In genomic region chr5:33628820-33629300, GRCm38 (mm10) we compare ENCODE assay signal across 7 mouse cellular contexts. TPM values are rescaled to one million over a fixed set of nuclear protein-coding genes. Genes with fewer than 3 reads are reported as not detected.
DNase-seq lines count a peak whose midpoint lies in the region; ATAC-seq and TF ChIP-seq lines count a peak whose summit lies in the region.

No protein-coding gene starts in this region.

- no peak for TF ChIP-seq CTCF in embryonic fibroblast, embryonic 13.5 days (IDR thresholded peaks at IDR 0.05; ENCODE audit: borderline replicate concordance, insufficient read depth, low read length)

- H3K27ac ChIP-seq in ES-E14 (ENCODE audit: insufficient read depth, low read depth, low read length, poor library complexity, severe bottlenecking), result peak overlapping the region; percentile 51
- H3K27ac ChIP-seq in embryonic fibroblast, embryonic 13.5 days (ENCODE audit: insufficient read depth, low read length), result peak overlapping the region; percentile 80
- peak overlapping the region; percentile 96 for H3K27ac ChIP-seq in heart, embryonic 15.5 days

- in situ Hi-C loops in ES-E14 (cut with MboI; ENCODE audit: low sequenced_read_pairs in 2 of 2, unreplicated experiment in 2 of 2), result no loop called here

- peak overlapping the region; percentile 91 for H3K4me2 ChIP-seq in heart, embryonic 15.5 days

- TF ChIP-seq POLR2A in embryonic fibroblast, embryonic 13.5 days (IDR thresholded peaks at IDR 0.05; ENCODE audit: low read depth, low read length), result peak; percentile 59

- no peaks in the 10 kb centered on the region for H3K9me3 ChIP-seq in ES-E14 (ENCODE audit: control insufficient read depth, insufficient read depth, low read depth, low read length)
- no peaks in the 10 kb centered on the region for H3K9me3 ChIP-seq in heart, embryonic 15.5 days (replicated peaks)

- WGBS in heart, embryonic 15.5 days, result under 1% methylated on average over 24 of the region's 24 CpGs

- peak; percentile 36 for DNase-seq in ES-E14 (ENCODE audit: low read depth, low spot score)
- peak; percentile 27 to 62 for DNase-seq in kidney, postnatal 36 days
- DNase-seq in lung, postnatal 10 days, result peak; percentile 52
- DNase-seq in right cerebral cortex, postnatal 4 days, result peak; percentile 49

- H3K27me3 ChIP-seq in heart, embryonic 15.5 days, result no peaks in the 10 kb centered on the region

- H3K4me1 ChIP-seq in ES-E14 (ENCODE audit: control insufficient read depth in 2 of 2, insufficient read depth in 2 of 2, low read length in 2 of 2, poor library complexity in 1 of 2), result peaks cover 2 to 5% of the 10 kb centered on the region in 2 experiments; a peak in 3 of 4 replicates
- peaks cover 10% of the 10 kb centered on the region; the same call in 1 of the 2 replicates for H3K4me1 ChIP-seq in embryonic fibroblast, embryonic 13.5 days (ENCODE audit: control insufficient read depth, insufficient read depth, low read length)
- peaks cover 17% of the 10 kb centered on the region for H3K4me1 ChIP-seq in heart, embryonic 15.5 days (replicated peaks)

- H3K4me3 ChIP-seq in ES-E14 (ENCODE audit: insufficient read depth in 1 of 2, low read depth in 1 of 2, low read length in 2 of 2, poor library complexity in 1 of 2, severe bottlenecking in 1 of 2), result peak overlapping the region; percentile 89 to 92
- peak overlapping the region; percentile 61 for H3K4me3 ChIP-seq in embryonic fibroblast, embryonic 13.5 days (ENCODE audit: insufficient read depth, low read length)
- peak overlapping the region; percentile 96 for H3K4me3 ChIP-seq in heart, embryonic 15.5 days

- peak; percentile 19 for ATAC-seq in activated CD4-positive, CD25-positive, alpha-beta regulatory T cell, adult 4 months
- 0 out of 2 replicates have a peak, but pooled peaks have one; percentile 4 for ATAC-seq in heart, embryonic 15.5 days (replicated peaks; ENCODE audit: insufficient number of reproducible peaks, insufficient read depth, low FRiP score, low read depth)

- peak overlapping the region; percentile 91 for H3K9ac ChIP-seq in ES-E14 (ENCODE audit: insufficient read depth, low read depth, low read length, poor library complexity, severe bottlenecking)
- peak overlapping the region; percentile 91 for H3K9ac ChIP-seq in heart, embryonic 15.5 days

- no peaks in the 10 kb centered on the region for H3K36me3 ChIP-seq in ES-E14 (ENCODE audit: control insufficient read depth, insufficient read depth, low read length, poor library complexity, severe bottlenecking)
- H3K36me3 ChIP-seq in heart, embryonic 15.5 days, result no peaks in the 10 kb centered on the region

TF ChIP-seq in ES-E14, 5 proteins besides CTCF, POLR2A, EP300 and RAD21:
- TF ChIP-seq MAFK (IDR thresholded peaks at IDR 0.05; ENCODE audit: insufficient read depth, low read depth, low read length) (no peak), HCFC1 (IDR thresholded peaks at IDR 0.05; ENCODE audit: borderline replicate concordance, insufficient read depth, low read length) (no peak), ZC3H11A (IDR thresholded peaks at IDR 0.05; ENCODE audit: borderline replicate concordance, low read depth, low read length) (no peak), ZNF384 (IDR thresholded peaks at IDR 0.05; ENCODE audit: low read depth, low read length) (no peak), CHD2 (IDR thresholded peaks at IDR 0.05; ENCODE audit: low read depth, low read length) (no peak)
TF ChIP-seq in ES-E14: peak in this region for 0.

RNA-seq across cellular contexts. Expression of gene Fam53a, which starts 0.6 kb away (rescaled TPM):
- 21.4 and 22.4 TPM in 2 replicates for total RNA-seq in ES-E14 (2012; rRNA removed)
- polyA plus RNA-seq in activated CD4-positive, CD25-positive, alpha-beta regulatory T cell, adult 4 months (2017; shearing (Covaris generic)), result 10 to 100 TPM; 23.2 to 28.0 TPM
- polyA plus RNA-seq in embryonic fibroblast, embryonic 13.5 days (2011; ENCODE audit: insufficient read length, low read depth, missing spikeins), result 24.3 and 26.9 TPM in 2 replicates
- 45.3 and 51.4 TPM in 2 replicates for polyA plus RNA-seq in heart, embryonic 15.5 days (2015; fragmentation: Nextera tagmentation; extraction: Ambion mirVana)

RNA-seq across cellular contexts. Expression of gene Gm9903, which starts 0.9 kb away (rescaled TPM):
- 0.13 TPM in 1 of 2 replicates, not detected in the other for total RNA-seq in ES-E14 (2012; rRNA removed)
- under 1 TPM; 0.62 to 0.64 TPM for polyA plus RNA-seq in activated CD4-positive, CD25-positive, alpha-beta regulatory T cell, adult 4 months (2017; shearing (Covaris generic))
- polyA plus RNA-seq in embryonic fibroblast, embryonic 13.5 days (2011; ENCODE audit: insufficient read length, low read depth, missing spikeins), result 1.3 and 1.4 TPM in 2 replicates
- 0.74 and 1.0 TPM in 2 replicates for polyA plus RNA-seq in heart, embryonic 15.5 days (2015; fragmentation: Nextera tagmentation; extraction: Ambion mirVana)

RNA-seq across cellular contexts. Expression of gene Slbp, which starts 23.5 kb away (rescaled TPM):
- total RNA-seq in ES-E14 (2012; rRNA removed), result 98.6 and 123 TPM in 2 replicates
- 100 to 1,000 TPM; 182 to 187 TPM for polyA plus RNA-seq in activated CD4-positive, CD25-positive, alpha-beta regulatory T cell, adult 4 months (2017; shearing (Covaris generic))
- polyA plus RNA-seq in embryonic fibroblast, embryonic 13.5 days (2011; ENCODE audit: insufficient read length, low read depth, missing spikeins), result 60.2 and 67.7 TPM in 2 replicates
- 99.3 and 113 TPM in 2 replicates for polyA plus RNA-seq in heart, embryonic 15.5 days (2015; fragmentation: Nextera tagmentation; extraction: Ambion mirVana)

RNA-seq across cellular contexts. Expression of gene Tacc3, which starts 29.1 kb away (rescaled TPM):
- total RNA-seq in ES-E14 (2012; rRNA removed), result 120 and 132 TPM in 2 replicates
- 10 to 100 TPM; 51.6 to 56.2 TPM for polyA plus RNA-seq in activated CD4-positive, CD25-positive, alpha-beta regulatory T cell, adult 4 months (2017; shearing (Covaris generic))
- 62.0 and 75.1 TPM in 2 replicates for polyA plus RNA-seq in embryonic fibroblast, embryonic 13.5 days (2011; ENCODE audit: insufficient read length, low read depth, missing spikeins)
- 107 and 117 TPM in 2 replicates for polyA plus RNA-seq in heart, embryonic 15.5 days (2015; fragmentation: Nextera tagmentation; extraction: Ambion mirVana)

RNA-seq across cellular contexts. Expression of gene Tmem129, which starts 29.4 kb away (rescaled TPM):
- total RNA-seq in ES-E14 (2012; rRNA removed), result 15.0 and 17.8 TPM in 2 replicates
- polyA plus RNA-seq in activated CD4-positive, CD25-positive, alpha-beta regulatory T cell, adult 4 months (2017; shearing (Covaris generic)), result 10 to 100 TPM; 26.9 to 27.1 TPM
- polyA plus RNA-seq in embryonic fibroblast, embryonic 13.5 days (2011; ENCODE audit: insufficient read length, low read depth, missing spikeins), result 22.8 and 28.1 TPM in 2 replicates
- polyA plus RNA-seq in heart, embryonic 15.5 days (2015; fragmentation: Nextera tagmentation; extraction: Ambion mirVana), result 29.5 and 37.6 TPM in 2 replicates

Comparison
In these comparisons a context has a peak if more than half of its experiments do, and no peak if none do; other contexts are left out.
1. Peak in every context shown above with its lines: DNase-seq, ATAC-seq, H3K4me3 ChIP-seq and H3K27ac ChIP-seq.